Mouse (Mus musculus): ENCODE results near the gene Krtap19-9b. TPM values are rescaled to one million over a fixed set of nuclear protein-coding genes. Genes with fewer than 3 reads are reported as not detected.

Krtap19-9b gene
- not detected for total RNA-seq (2021)
- long read RNA-seq, experiment 1, result 0 reads
- long read RNA-seq, experiment 2, result 0 reads

DNA sequence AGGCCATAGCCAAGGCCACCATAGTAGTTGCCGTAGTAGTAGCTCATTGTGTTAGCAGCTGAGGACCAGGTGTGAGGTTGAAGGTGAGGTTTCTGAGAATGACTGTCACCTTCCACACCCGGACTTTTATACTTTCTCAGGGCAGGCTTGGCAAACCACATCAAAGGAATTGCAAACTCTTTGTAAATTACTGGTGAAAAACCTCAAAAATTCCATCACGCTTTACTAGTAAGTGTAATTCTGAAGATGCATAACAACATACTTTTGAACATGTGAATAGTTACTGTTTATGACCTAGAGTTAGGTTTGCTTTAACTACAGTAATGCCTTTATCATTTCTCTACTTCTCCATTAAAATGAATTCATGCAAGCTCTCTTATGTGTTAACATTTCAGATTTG is at the start of gene Krtap19-9b:
Gene Krtap19-9b, minus strand, starts transcription at position 101 of the 400 bp plus-strand sequence.
- DNase-seq, result no peak

DNA sequence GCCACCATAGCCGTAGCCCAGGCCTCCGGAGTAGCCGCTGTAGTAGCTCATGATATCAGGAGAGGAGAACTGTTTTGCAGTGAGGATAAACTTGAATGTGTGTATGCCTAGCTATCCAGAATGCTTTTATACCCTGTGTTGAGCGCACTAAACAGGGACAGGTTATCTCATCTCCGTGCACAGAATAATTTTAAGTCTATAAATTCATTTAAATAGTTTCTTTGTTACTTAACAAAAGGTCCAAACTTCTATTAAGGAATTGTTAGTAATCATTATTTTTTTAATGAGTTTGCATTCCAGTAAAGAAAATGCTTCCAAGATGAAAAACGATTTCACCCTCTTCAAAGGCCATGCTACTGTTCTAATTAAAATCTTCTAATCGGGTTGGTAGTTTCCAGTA is 30.7 kb upstream of the Krtap19-9b start, which contains the start of gene Krtap16-3:
Gene Krtap16-3, minus strand, starts transcription at position 101 of the 400 bp plus-strand sequence.
- DNase-seq, result no peak

DNA sequence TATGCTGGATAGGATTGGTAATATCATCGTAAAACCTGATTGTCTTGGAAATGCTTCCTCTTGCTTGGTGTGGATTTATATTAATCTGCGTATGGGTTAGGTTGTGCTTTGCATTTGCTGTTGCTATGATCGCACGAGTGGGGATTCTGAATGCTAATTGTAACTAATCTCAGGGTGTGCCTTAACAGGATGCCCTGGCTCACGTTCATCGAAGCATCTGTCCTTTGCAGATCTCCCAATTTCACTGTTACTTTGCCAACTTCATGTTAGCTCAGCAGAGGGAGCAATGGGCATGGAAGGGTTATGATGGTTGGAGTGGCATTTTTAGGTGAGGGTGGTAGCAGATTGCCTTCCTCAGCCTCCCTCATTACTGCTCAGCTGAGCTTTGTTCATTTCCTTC is 9.0 kb upstream of the Krtap19-9b start:
- no peak for DNase-seq

DNA sequence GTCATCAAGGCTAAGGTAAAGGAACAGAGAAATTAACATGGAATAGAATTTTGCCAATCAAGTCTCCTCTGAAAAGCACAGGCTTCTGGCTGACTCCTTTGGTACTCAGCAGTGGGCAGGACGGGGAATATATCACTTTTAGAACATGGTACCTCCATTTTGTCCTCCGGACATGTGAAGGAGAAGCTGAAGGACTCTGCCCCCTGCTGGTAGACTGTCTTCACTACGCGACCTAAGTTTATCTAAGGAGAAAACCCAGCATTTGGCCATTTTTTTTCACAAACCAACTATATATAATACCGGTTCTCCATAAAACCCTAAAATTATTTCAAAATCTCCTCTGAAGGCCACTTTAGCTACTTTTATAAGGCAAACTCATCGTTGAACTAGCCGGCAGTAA is 6.2 kb upstream of the Krtap19-9b start:
- no peak for DNase-seq

DNA sequence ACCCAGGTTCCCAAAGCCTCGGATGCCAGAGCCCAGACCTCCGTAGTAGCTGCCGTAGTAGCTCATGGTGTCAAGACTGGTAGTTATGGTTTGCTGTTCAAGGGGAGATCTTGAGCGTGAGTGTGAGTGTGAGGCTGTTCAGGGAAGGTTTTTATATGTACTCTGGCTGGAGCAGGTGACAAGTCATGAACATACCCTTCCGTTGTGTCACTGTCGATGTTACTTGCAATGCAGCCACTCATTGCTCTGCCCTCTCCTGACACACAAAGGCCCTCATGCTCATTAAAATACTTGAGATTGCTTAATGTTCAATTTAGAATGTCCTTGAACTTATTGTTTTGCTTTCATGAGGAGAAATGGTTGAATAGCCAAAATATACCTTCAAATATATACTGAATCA is 35.7 kb downstream of the Krtap19-9b start, which contains the start of gene Krtap19-5:
Gene Krtap19-5, minus strand, starts transcription at position 101 of the 400 bp plus-strand sequence.
- DNase-seq, result no peak

DNA sequence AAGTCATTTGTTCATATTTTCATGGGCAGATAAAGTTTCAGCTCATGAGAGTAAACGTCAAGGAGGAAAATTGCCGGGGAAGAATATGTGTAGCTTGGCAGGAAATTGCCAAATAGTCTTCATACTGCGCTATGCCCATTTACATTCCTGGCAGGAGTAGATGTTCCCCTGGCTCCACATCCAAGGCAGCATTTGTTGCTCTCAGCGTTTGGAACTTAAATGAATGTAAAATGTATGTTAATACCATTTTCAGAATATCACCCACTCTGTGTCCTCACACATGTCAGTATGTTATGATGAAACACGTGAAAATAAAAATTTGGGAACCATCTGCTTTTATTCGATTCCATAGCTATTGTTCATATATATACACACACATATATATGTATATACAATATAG is 45.2 kb downstream of the Krtap19-9b start:
- no peak for DNase-seq

DNA sequence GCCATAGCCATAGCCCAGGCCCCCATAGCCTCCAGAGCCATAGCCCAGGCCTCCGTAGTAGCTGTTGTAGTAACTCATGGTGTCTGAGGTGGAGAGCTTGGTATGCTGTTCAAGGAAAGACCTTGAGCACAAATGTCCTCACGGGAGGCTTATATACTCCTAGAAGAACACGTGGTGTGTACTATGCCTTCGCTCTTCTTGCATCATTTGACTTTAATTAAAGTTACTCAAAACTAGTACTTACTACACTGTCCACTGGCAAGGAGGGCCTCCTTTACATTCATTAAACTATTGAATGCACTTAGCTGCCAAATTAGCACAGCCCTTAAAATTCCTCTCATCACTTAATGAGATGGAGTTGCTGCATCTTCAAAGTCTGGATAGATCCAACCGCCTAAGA is 47.1 kb downstream of the Krtap19-9b start, which contains the start of gene Krtap19-4:
Gene Krtap19-4, minus strand, starts transcription at position 101 of the 400 bp plus-strand sequence.
- DNase-seq, result no peak

Other genes starting within 250 kb of the Krtap19-9b start
- not detected for gene 2310061N02Rik, start 224.3 kb downstream of the Krtap19-9b start, total RNA-seq (2021)
- not detected for gene Krtap13-1, start 203.4 kb downstream of the Krtap19-9b start, total RNA-seq (2021)
- gene Krtap13, start 180.6 kb downstream of the Krtap19-9b start, total RNA-seq (2021), result not detected
- gene 2310034C09Rik, start 173.4 kb downstream of the Krtap19-9b start, total RNA-seq (2021), result not detected
- gene 2310057N15Rik, start 158.1 kb downstream of the Krtap19-9b start, total RNA-seq (2021), result not detected
- gene Gm5965, start 154.4 kb downstream of the Krtap19-9b start, total RNA-seq (2021), result not detected
- gene Gm20741, start 120.0 kb downstream of the Krtap19-9b start, total RNA-seq (2021), result not detected
- not detected for gene Krtap15, start 112.0 kb downstream of the Krtap19-9b start, total RNA-seq (2021)
- gene Krtap14, start 106.1 kb downstream of the Krtap19-9b start, total RNA-seq (2021), result not detected
- gene Krtap19-1, start 62.9 kb downstream of the Krtap19-9b start, total RNA-seq (2021), result not detected
- not detected for gene Krtap19-2, start 58.0 kb downstream of the Krtap19-9b start, total RNA-seq (2021)
- not detected for gene Krtap19-3, start 54.2 kb downstream of the Krtap19-9b start, total RNA-seq (2021)
- not detected for gene Krtap19-4, start 47.2 kb downstream of the Krtap19-9b start, total RNA-seq (2021)
- gene Krtap19-5, start 35.8 kb downstream of the Krtap19-9b start, total RNA-seq (2021), result not detected
- not detected for gene Krtap16-3, start 30.6 kb upstream of the Krtap19-9b start, total RNA-seq (2021)
- gene Krtap22-2, start 78.5 kb upstream of the Krtap19-9b start, total RNA-seq (2021), result not detected
- under 1 TPM in 1 of 2 experiments, not detected in 1; 0.63 TPM for gene Gm10229, start 83.0 kb upstream of the Krtap19-9b start, total RNA-seq (2021)
- gene Krtap6-1, start 99.4 kb upstream of the Krtap19-9b start, total RNA-seq (2021), result not detected
- gene Gm10228, start 109.2 kb upstream of the Krtap19-9b start, total RNA-seq (2021), result under 1 TPM in 1 of 2 experiments, not detected in 1; 0.96 TPM
- not detected for gene Krtap6-5, start 115.6 kb upstream of the Krtap19-9b start, total RNA-seq (2021)
- gene 1110025L11Rik, start 131.7 kb upstream of the Krtap19-9b start, total RNA-seq (2021), result not detected
- gene Krtap6-3, start 151.8 kb upstream of the Krtap19-9b start, total RNA-seq (2021), result not detected
- gene Gm6358, start 208.6 kb upstream of the Krtap19-9b start, total RNA-seq (2021), result not detected
- gene Gm10061, start 218.8 kb upstream of the Krtap19-9b start, total RNA-seq (2021), result not detected
- not detected for gene Gm9789, start 225.7 kb upstream of the Krtap19-9b start, total RNA-seq (2021)
- gene Gm7735, start 237.2 kb upstream of the Krtap19-9b start, total RNA-seq (2021), result not detected
- gene 1110057P08Rik, start 242.5 kb upstream of the Krtap19-9b start, total RNA-seq (2021), result not detected

Data from gastrocnemius, postnatal 10 days (tissue).